Comparison of ENCODE assay signal across 25 mouse cellular contexts in genomic region chr3:148143776-148144175, GRCm38 (mm10).
DNase-seq lines count a peak whose midpoint lies in the region; ATAC-seq and TF ChIP-seq lines count a peak whose summit lies in the region.
"Had no signal": no experiment of that assay in that cellular context is flagged by ENCODE, and none has a peak within 500 bp of the region (broad histone marks: within the 10 kb centered on the region; RNA-seq: fewer than 3 reads in every experiment).

No protein-coding gene starts in this region.

- no peaks in the 10 kb centered on the region for H3K9me3 ChIP-seq in lung, embryonic 16.5 days (ENCODE audit: control insufficient read depth, low read length)
- H3K9me3 ChIP-seq: embryonic facial prominence, embryonic 12.5 days; forebrain, embryonic 10.5 days; forebrain, embryonic 15.5 days; limb, embryonic 13.5 days; midbrain, embryonic 10.5 days; midbrain, embryonic 15.5 days; neural tube, embryonic 12.5 days had no signal

- H3K4me3 ChIP-seq in gastrocnemius, adult 2 months, result no peak overlapping the region
- no peak overlapping the region for H3K4me3 ChIP-seq in lung, embryonic 16.5 days (ENCODE audit: low read length)
- H3K4me3 ChIP-seq: embryonic facial prominence, embryonic 12.5 days; forebrain, embryonic 10.5 days; forebrain, embryonic 15.5 days; layer of hippocampus, adult 2 months; limb, embryonic 13.5 days; midbrain, embryonic 10.5 days; midbrain, embryonic 15.5 days; myocyte; neural tube, embryonic 12.5 days had no signal

- H3K4me1 ChIP-seq in lung, embryonic 16.5 days (replicated peaks; ENCODE audit: control insufficient read depth, insufficient read depth, low read length), result no peaks in the 10 kb centered on the region
- H3K4me1 ChIP-seq: embryonic facial prominence, embryonic 12.5 days; forebrain, embryonic 10.5 days; forebrain, embryonic 15.5 days; limb, embryonic 13.5 days; midbrain, embryonic 10.5 days; midbrain, embryonic 15.5 days; neural tube, embryonic 12.5 days had no signal

- intact Hi-C loops in gastrocnemius, adult 2 months (cut with DNase I), result no loop called here
- intact Hi-C loops in heart, postnatal 14 days (cut with DNase I), result no loop called here

- peak; percentile 45 for DNase-seq in gastrocnemius, postnatal 25 days
- DNase-seq in gastrocnemius, adult 2 months, result no peak
- no peak for DNase-seq in lung, adult 18-20 months
- peak; percentile 2 to 23 for DNase-seq in heart, postnatal 14 days
- peak; percentile 15 for DNase-seq in heart, postnatal 4 days
- no peak for DNase-seq in urinary bladder, postnatal 4 days (ENCODE audit: low spot score in 2 of 2)
- DNase-seq: adrenal gland, adult 8-10 months; cerebellum, adult 8-10 months; cerebellum, postnatal 36 days; kidney, adult 2 months; kidney, postnatal 36 days; thymus, postnatal 4 days had no signal

- no peak overlapping the region for H3K4me2 ChIP-seq in lung, embryonic 16.5 days (ENCODE audit: low read depth, low read length)
- H3K4me2 ChIP-seq: embryonic facial prominence, embryonic 12.5 days; forebrain, embryonic 15.5 days; limb, embryonic 13.5 days; liver, embryonic 11.5 days; midbrain, embryonic 15.5 days; neural tube, embryonic 12.5 days had no signal

- H3K36me3 ChIP-seq in lung, embryonic 16.5 days (ENCODE audit: control insufficient read depth, insufficient read depth, low read length), result no peaks in the 10 kb centered on the region
- H3K36me3 ChIP-seq: embryonic facial prominence, embryonic 12.5 days; forebrain, embryonic 10.5 days; forebrain, embryonic 15.5 days; limb, embryonic 13.5 days; midbrain, embryonic 10.5 days; midbrain, embryonic 15.5 days; neural tube, embryonic 12.5 days had no signal

- WGBS in lung, embryonic 16.5 days, result 63% methylated on average over 2 of the region's 2 CpGs

- no peak overlapping the region for H3K27ac ChIP-seq in gastrocnemius, adult 2 months
- H3K27ac ChIP-seq in lung, embryonic 16.5 days (ENCODE audit: low read length), result no peak overlapping the region
- H3K27ac ChIP-seq: embryonic facial prominence, embryonic 12.5 days; forebrain, embryonic 10.5 days; forebrain, embryonic 15.5 days; layer of hippocampus, adult 2 months; limb, embryonic 13.5 days; midbrain, embryonic 10.5 days; midbrain, embryonic 15.5 days; neural tube, embryonic 12.5 days had no signal

- H3K27me3 ChIP-seq in lung, embryonic 16.5 days (ENCODE audit: control insufficient read depth, insufficient read depth, low read depth, low read length), result no peaks in the 10 kb centered on the region
- H3K27me3 ChIP-seq: embryonic facial prominence, embryonic 12.5 days; forebrain, embryonic 15.5 days; limb, embryonic 13.5 days; midbrain, embryonic 15.5 days; neural tube, embryonic 12.5 days had no signal

- ATAC-seq in lung, embryonic 16.5 days (ENCODE audit: low read depth), result peak; percentile 54
- ATAC-seq in activated CD4-positive, CD25-positive, alpha-beta regulatory T cell, adult 4 months, result no peak
- ATAC-seq: forebrain, embryonic 15.5 days; hindbrain, embryonic 16.5 days; midbrain, embryonic 15.5 days had no signal

- no peak overlapping the region for H3K9ac ChIP-seq in lung, embryonic 16.5 days (ENCODE audit: low read length)
- H3K9ac ChIP-seq: embryonic facial prominence, embryonic 12.5 days; forebrain, embryonic 15.5 days; limb, embryonic 13.5 days; midbrain, embryonic 15.5 days; neural tube, embryonic 12.5 days had no signal

- TF ChIP-seq CTCF in gastrocnemius, adult 2 months (IDR thresholded peaks at IDR 0.05), result no peak

Comparison
In these comparisons a context has a peak if more than half of its experiments do, and no peak if none do; other contexts are left out.
1. DNase-seq: peak in gastrocnemius, postnatal 25 days (single experiment), heart, postnatal 14 days (2 of 2) and heart, postnatal 4 days (single experiment); none in gastrocnemius, adult 2 months (single experiment), lung, adult 18-20 months (0 of 2) and urinary bladder, postnatal 4 days (0 of 2).